Mouse (Mus musculus): ENCODE measurements around the gene Pde12. TPM values are rescaled to one million over a fixed set of nuclear protein-coding genes. Genes with fewer than 3 reads are reported as not detected.

The Pde12 gene
- total RNA-seq (2023), result 1 to 10 TPM; 8.4 to 9.5 TPM

DNA sequence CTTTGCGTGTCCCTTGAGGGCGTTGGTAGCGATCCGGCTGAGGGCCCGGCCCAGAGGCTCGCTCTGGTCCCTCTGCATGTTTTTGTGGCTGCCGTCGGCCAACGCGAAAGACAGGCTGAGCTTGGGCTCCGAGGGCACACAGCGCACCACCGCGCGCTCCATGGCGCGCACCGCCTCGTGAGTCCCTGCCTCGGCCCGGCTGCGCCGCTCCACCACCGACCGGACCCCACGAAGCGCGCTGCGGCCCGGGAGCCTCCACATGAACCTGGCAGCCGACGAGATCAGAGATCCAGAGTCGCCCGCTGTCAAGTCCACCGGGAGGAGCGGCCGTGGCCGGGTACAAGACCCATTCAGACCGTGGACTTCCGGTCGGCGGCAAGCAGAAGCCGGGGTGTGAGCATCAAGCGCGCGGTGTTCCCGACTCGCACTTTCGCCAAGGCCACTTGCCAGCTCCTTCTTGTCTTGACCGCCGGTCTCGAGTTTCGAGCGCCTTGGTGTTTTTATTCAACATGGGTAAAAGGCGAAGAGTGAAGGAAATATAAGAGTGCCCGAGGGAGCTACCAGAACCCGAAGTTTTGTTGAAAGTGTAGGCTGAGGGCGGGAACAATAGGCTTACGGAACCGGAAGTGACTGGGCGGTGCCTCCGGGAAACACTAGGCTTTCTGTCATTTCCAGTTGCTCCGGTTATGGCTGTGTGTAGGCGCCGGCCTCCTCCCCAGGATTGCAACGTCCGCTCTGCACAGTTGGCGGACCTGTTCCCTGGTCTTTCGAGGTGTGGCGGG is at the start of gene Pde12:
TSS of gene Pde12 (minus strand) at position 592 of the 782 bp plus-strand sequence.

DNA sequence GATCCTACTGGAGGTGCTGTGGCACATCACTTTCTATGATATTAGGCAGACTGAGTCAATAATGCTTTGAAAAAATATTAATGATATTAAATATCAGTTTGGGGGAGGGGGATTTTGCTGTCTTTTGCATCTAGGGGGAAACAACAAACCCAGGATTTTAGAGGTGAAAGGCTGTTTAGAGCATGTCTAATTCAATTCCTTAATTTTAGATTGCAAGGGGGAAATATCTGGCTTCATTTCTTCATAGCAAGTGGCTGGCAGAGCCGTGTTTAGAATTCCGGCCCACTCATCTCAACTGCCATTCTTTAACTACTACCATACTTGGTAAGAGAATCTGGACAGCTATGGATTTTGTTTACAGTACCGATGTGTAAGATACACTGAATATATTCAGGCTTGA is 23.3 kb upstream of the Pde12 start, which contains the start of gene Dnah12:
TSS of gene Dnah12 (plus strand) at position 301 of the 400 bp plus-strand sequence.

DNA sequence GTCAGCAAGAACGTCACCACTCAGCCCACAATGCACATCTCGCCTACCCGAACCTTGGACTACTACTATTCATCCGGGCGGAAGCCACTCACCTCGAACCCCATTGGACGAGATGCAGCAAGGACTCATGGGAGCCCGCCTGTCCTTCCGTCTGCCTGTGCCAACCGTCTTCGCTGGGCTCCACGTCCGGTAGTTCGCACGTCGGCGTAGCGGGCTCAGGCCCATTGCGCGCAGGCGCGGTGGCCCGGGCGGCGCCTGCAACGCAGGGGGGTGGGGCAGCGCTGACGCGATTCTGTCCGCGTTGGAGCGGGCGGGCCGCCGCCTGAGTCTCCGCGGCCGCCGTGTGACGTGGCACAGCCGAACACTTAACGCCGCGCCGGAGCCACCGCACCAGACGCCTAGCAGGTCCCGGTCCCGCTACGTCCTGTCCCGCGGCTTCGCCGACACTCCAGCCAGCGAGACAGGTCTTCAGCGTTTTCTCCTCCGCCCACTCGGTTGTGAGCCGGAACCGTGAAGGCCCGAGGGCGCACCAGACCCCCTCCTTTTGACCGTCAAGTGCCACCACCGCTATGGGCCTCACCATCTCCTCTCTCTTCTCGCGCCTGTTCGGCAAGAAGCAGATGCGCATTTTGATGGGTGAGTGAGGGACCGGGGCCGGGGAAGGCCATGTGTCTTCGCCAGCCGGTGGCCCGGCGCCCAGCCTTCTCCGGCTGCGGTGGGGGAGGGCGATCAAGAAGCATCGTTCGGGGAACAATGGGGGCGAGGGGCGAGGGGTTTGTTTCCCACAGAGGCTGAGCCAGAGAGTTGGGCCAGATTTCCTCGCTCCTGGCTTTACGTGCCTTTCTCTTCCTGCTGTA is 31.6 kb downstream of the Pde12 start, which contains the start of gene Arf4:
TSS of gene Arf4 (plus strand) at position 224 of the 857 bp plus-strand sequence.

Other genes with a start within 250 kb of the Pde12 start
- gene Slmap, start 135.0 kb downstream of the Pde12 start, total RNA-seq (2023), result 10 to 100 TPM; 74.3 to 74.4 TPM
- 10 to 100 TPM; 44.2 to 46.8 TPM for gene Dennd6a, start 96.0 kb downstream of the Pde12 start, total RNA-seq (2023)
- 100 to 1,000 TPM; 323 to 326 TPM for gene Arf4, start 31.8 kb downstream of the Pde12 start, total RNA-seq (2023)
- gene Dnah12, start 23.4 kb upstream of the Pde12 start, total RNA-seq (2023), result 1 to 10 TPM; 2.6 to 2.9 TPM
- under 1 TPM in 1 of 2 experiments, not detected in 1; 0.55 TPM for gene Asb14, start 224.7 kb upstream of the Pde12 start, total RNA-seq (2023)

Data from monocyte, adult 59 days (primary cell).